Mouse (Mus musculus): Measurements from ENCODE around the gene Tpbpa.
"Not testable (repeated sequence)": the region's sequence is repeated elsewhere in the genome, so short reads cannot be mapped to it uniquely, and the experiment has no call there.

Tpbpa gene

GRCm38 (mm10) chr13:60941884-60942283 is at the start of gene Tpbpa:
Gene Tpbpa (minus strand): TSS chr13:60941984.
- not testable (repeated sequence) for DNase-seq (ENCODE audit: low spot score)

- DNase-seq (ENCODE audit: low spot score): not testable (repeated sequence)
Measured at GRCm38 (mm10) chr13:60986915-60987314, 45.1 kb upstream of the Tpbpa start.

GRCm38 (mm10) chr13:60972319-60972718 is 30.5 kb upstream of the Tpbpa start:
- not testable (repeated sequence) for DNase-seq (ENCODE audit: low spot score)

- not testable (repeated sequence) for DNase-seq (ENCODE audit: low spot score)
Measured at GRCm38 (mm10) chr13:60963985-60964384, 22.2 kb upstream of the Tpbpa start.

- DNase-seq (ENCODE audit: low spot score): no peak
Measured at GRCm38 (mm10) chr13:60961706-60962105, 19.9 kb upstream of the Tpbpa start.

GRCm38 (mm10) chr13:60936500-60936901 is 5.3 kb downstream of the Tpbpa start, which contains the start of the genes Gm49391 and Ctla2a:
Gene Gm49391 (minus strand): TSS chr13:60936571.
Gene Ctla2a (minus strand): TSS chr13:60936625.
- no peak for DNase-seq (ENCODE audit: low spot score)

GRCm38 (mm10) chr13:60935490-60935889 is 6.3 kb downstream of the Tpbpa start, which contains the start of gene Gm49393:
Gene Gm49393 (minus strand): TSS chr13:60935590.
- DNase-seq (ENCODE audit: low spot score): not testable (repeated sequence)

GRCm38 (mm10) chr13:60904780-60905179 is 37.0 kb downstream of the Tpbpa start, which contains the start of gene Tpbpb:
Gene Tpbpb (minus strand): TSS chr13:60904880.
- not testable (repeated sequence) for DNase-seq (ENCODE audit: low spot score)

GRCm38 (mm10) chr13:60897328-60897727 is 44.5 kb downstream of the Tpbpa start, which contains the start of gene Ctla2b:
Gene Ctla2b (minus strand): TSS chr13:60897447.
- DNase-seq (ENCODE audit: low spot score): peak; percentile 9

GRCm38 (mm10) chr13:60896794-60897193 is 45.0 kb downstream of the Tpbpa start, which contains the start of gene Gm49392:
Gene Gm49392 (minus strand): TSS chr13:60896894.
- DNase-seq (ENCODE audit: low spot score): not testable (repeated sequence)

- DNase-seq (ENCODE audit: low spot score): no peak
Measured at GRCm38 (mm10) chr13:60895406-60896160, 46.2 kb downstream of the Tpbpa start.

GRCm38 (mm10) chr13:60892301-60892700 is 49.5 kb downstream of the Tpbpa start:
- DNase-seq (ENCODE audit: low spot score): no peak
